In genomic region chr3:107100811-107101455, GRCm38 (mm10) we compare ENCODE assay signal across 8 mouse cellular contexts. TPM values are rescaled to one million over a fixed set of nuclear protein-coding genes. Genes with fewer than 3 reads are reported as not detected.
A peak's percentile ranks its signal among the peaks of the same experiment; 100 is the strongest.
DNase-seq lines count a peak whose midpoint lies in the region; ATAC-seq and TF ChIP-seq lines count a peak whose summit lies in the region.

Kcna2 (plus strand) TSS chr3:107101146.

- no peak for DNase-seq in heart, adult 8-10 months (ENCODE audit: low spot score)
- DNase-seq in embryonic facial prominence, embryonic 10.5 days (ENCODE audit: low spot score): peak; percentile 44
- peak in 1 of 2 experiments; percentile 17 for DNase-seq in layer of hippocampus, postnatal 36 days
- DNase-seq in neural tube, embryonic 11.5 days (ENCODE audit: low spot score): peak; percentile 43
- no peak for DNase-seq in spleen, postnatal 10 days (ENCODE audit: low spot score in 2 of 2)
- no peak for DNase-seq in gastrocnemius, postnatal 36 days

- no peak within 1 kb of the TSS for H3K27ac ChIP-seq in heart, embryonic 13.5 days (replicated peaks)
- no peak within 1 kb of the TSS for H3K27ac ChIP-seq in embryonic facial prominence, embryonic 10.5 days (replicated peaks)
- H3K27ac ChIP-seq in neural tube, embryonic 11.5 days (ENCODE audit: low read depth, low read length): no peak within 1 kb of the TSS

- intact Hi-C loops in gastrocnemius, postnatal 36 days (cut with DNase I): no loop called here

- ATAC-seq in heart, embryonic 13.5 days (ENCODE audit: extremely low read depth, insufficient number of reproducible peaks, low FRiP score, low TSS enrichment): no peak
- ATAC-seq in neural tube, embryonic 11.5 days (ENCODE audit: insufficient read depth, low FRiP score, low TSS enrichment): peak; percentile 18; the same call in 1 of the 2 replicates

- H3K9me3 ChIP-seq in heart, embryonic 13.5 days: no peaks in the 10 kb centered on the region
- no peaks in the 10 kb centered on the region for H3K9me3 ChIP-seq in E14TG2a.4 (ENCODE audit: low read length)
- no peaks in the 10 kb centered on the region for H3K9me3 ChIP-seq in embryonic facial prominence, embryonic 10.5 days
- no peaks in the 10 kb centered on the region for H3K9me3 ChIP-seq in neural tube, embryonic 11.5 days (ENCODE audit: control insufficient read depth, low read length)

- peak within 1 kb of the TSS; percentile 99 for H3K4me2 ChIP-seq in heart, embryonic 13.5 days
- peak within 1 kb of the TSS; percentile 99 for H3K4me2 ChIP-seq in neural tube, embryonic 11.5 days (ENCODE audit: low read depth)

- H3K27me3 ChIP-seq in heart, embryonic 13.5 days (replicated peaks): peaks cover 95% of the 10 kb centered on the region
- H3K27me3 ChIP-seq in E14TG2a.4 (ENCODE audit: insufficient read depth, low read length): peaks cover 94% of the 10 kb centered on the region
- peaks cover 66% of the 10 kb centered on the region for H3K27me3 ChIP-seq in embryonic facial prominence, embryonic 10.5 days (replicated peaks; ENCODE audit: low read depth, poor library complexity, severe bottlenecking)
- peaks cover 34% of the 10 kb centered on the region; the same call in 1 of the 2 replicates for H3K27me3 ChIP-seq in neural tube, embryonic 11.5 days (ENCODE audit: control insufficient read depth, insufficient read depth, low read length)

- TF ChIP-seq CTCF in E14TG2a.4 (conservative IDR thresholded peaks at IDR 0.05; ENCODE audit: low read length): no peak

- 4% methylated on average over 16 of the region's 16 CpGs for WGBS in heart, embryonic 13.5 days
- WGBS in embryonic facial prominence, embryonic 10.5 days: 1% methylated on average over 16 of the region's 16 CpGs
- WGBS in neural tube, embryonic 11.5 days: 4% methylated on average over 16 of the region's 16 CpGs

- H3K4me1 ChIP-seq in heart, embryonic 13.5 days: peaks cover 18% of the 10 kb centered on the region
- peaks cover 27% of the 10 kb centered on the region for H3K4me1 ChIP-seq in E14TG2a.4 (replicated peaks; ENCODE audit: low read depth, low read length)
- peaks cover 22% of the 10 kb centered on the region for H3K4me1 ChIP-seq in embryonic facial prominence, embryonic 10.5 days
- peaks cover 4% of the 10 kb centered on the region; the same call in 1 of the 2 replicates for H3K4me1 ChIP-seq in neural tube, embryonic 11.5 days (ENCODE audit: control insufficient read depth, insufficient read depth, low read length)

- H3K36me3 ChIP-seq in heart, embryonic 13.5 days: no peaks in the 10 kb centered on the region
- H3K36me3 ChIP-seq in E14TG2a.4 (ENCODE audit: insufficient read depth, low read length): no peaks in the 10 kb centered on the region
- H3K36me3 ChIP-seq in embryonic facial prominence, embryonic 10.5 days (replicated peaks): no peaks in the 10 kb centered on the region
- H3K36me3 ChIP-seq in neural tube, embryonic 11.5 days (ENCODE audit: control insufficient read depth, insufficient read depth, low read length): no peaks in the 10 kb centered on the region

- H3K9ac ChIP-seq in heart, embryonic 13.5 days: peak within 1 kb of the TSS; percentile 74
- H3K9ac ChIP-seq in neural tube, embryonic 11.5 days (ENCODE audit: low read length): peak within 1 kb of the TSS; percentile 51

- H3K4me3 ChIP-seq in heart, embryonic 13.5 days: peak within 1 kb of the TSS; percentile 64
- peak within 1 kb of the TSS; percentile 76 for H3K4me3 ChIP-seq in E14TG2a.4 (replicated peaks; ENCODE audit: low read length)
- peak within 1 kb of the TSS; percentile 71 for H3K4me3 ChIP-seq in embryonic facial prominence, embryonic 10.5 days
- peak within 1 kb of the TSS; percentile 57 for H3K4me3 ChIP-seq in neural tube, embryonic 11.5 days (ENCODE audit: low read depth, low read length)

RNA-seq across cellular contexts. Expression of gene Kcna2, which starts in this region (rescaled TPM):
- 0.01 and 0.05 TPM in 2 replicates for polyA plus RNA-seq in heart, embryonic 13.5 days (2015; fragmentation: Nextera tagmentation; extraction: Ambion mirVana)
- 1 to 10 TPM; 1.2 to 1.7 (median 1.3) TPM for total RNA-seq in heart, adult 8-10 months (2022)
- polyA plus RNA-seq in embryonic facial prominence, embryonic 10.5 days (2016; fragmentation: Nextera tagmentation; extraction: Ambion mirVana): 0.02 and 0.03 TPM in 2 replicates
- total RNA-seq in layer of hippocampus, postnatal 36 days (2021): 10 to 100 TPM; 91.3 to 91.6 TPM
- polyA plus RNA-seq in neural tube, embryonic 11.5 days (2014; fragmentation: Nextera tagmentation; extraction: Ambion mirVana): 0.17 and 0.24 TPM in 2 replicates
- 1 to 10 TPM; 1.1 to 1.5 TPM for total RNA-seq in gastrocnemius, postnatal 36 days (2021)

Comparison
In these comparisons a context has a peak if more than half of its experiments do, and no peak if none do; other contexts are left out.
1. RNA of gene Kcna2 (total RNA-seq): 91.3 to 91.6 TPM in layer of hippocampus, postnatal 36 days; 1.1 to 1.5 TPM in gastrocnemius, postnatal 36 days and 1.2 to 1.7 TPM in heart, adult 8-10 months; every median in the first group is over 10 times any median in the second.
2. Peak in DNase-seq and H3K4me3 ChIP-seq in embryonic facial prominence, embryonic 10.5 days; RNA of the gene not detected or under 1 TPM.
3. Peak in DNase-seq, ATAC-seq, H3K4me3 ChIP-seq, H3K9ac ChIP-seq and H3K4me2 ChIP-seq in neural tube, embryonic 11.5 days; RNA of the gene not detected or under 1 TPM.
4. Peak in every context shown above with its lines, with median percentiles within 50 percentile points of each other: H3K4me3 ChIP-seq.